Mouse (Mus musculus) small intestine, adult 2 months (tissue): ENCODE results near the gene Erp27.

Experiments used
- CTCF ChIP-seq: fragments of 200-500 bp; IDR thresholded peaks from 2 replicates; pipeline ENCODE4 v1.5.1; 2012; ENCODE audit warnings: low read depth, mild to moderate bottlenecking, control low read depth, inconsistent platforms, low read length, moderate library complexity, mixed read lengths; ENCODE audit not compliant: insufficient replicate concordance, insufficient read length; ENCODE audit errors: extremely low read depth
- POLR2A ChIP-seq: fragments of 200-500 bp; IDR thresholded peaks from 2 replicates; pipeline ENCODE4 v1.6.1; 2012; ENCODE audit warnings: low read depth, mild to moderate bottlenecking, control low read depth, inconsistent platforms, low read length, moderate library complexity

- TF ChIP-seq POLR2A = no peak
- TF ChIP-seq CTCF = no peak
Measured at GRCm38 (mm10) chr6:136938331-136939126, 16.5 kb upstream of the Erp27 start.
